Mouse (Mus musculus) A20 (cell line): Measurements from ENCODE around the gene Nfkb2.
A peak's percentile ranks its signal among the peaks of the same experiment; 100 is the strongest.

Experiments used
- DNase-seq: peaks from one replicate; pipeline ENCODE4 v3.0.0-alpha.2; 2011; ENCODE audit warnings: low read depth, low spot score

Gene Nfkb2

DNA sequence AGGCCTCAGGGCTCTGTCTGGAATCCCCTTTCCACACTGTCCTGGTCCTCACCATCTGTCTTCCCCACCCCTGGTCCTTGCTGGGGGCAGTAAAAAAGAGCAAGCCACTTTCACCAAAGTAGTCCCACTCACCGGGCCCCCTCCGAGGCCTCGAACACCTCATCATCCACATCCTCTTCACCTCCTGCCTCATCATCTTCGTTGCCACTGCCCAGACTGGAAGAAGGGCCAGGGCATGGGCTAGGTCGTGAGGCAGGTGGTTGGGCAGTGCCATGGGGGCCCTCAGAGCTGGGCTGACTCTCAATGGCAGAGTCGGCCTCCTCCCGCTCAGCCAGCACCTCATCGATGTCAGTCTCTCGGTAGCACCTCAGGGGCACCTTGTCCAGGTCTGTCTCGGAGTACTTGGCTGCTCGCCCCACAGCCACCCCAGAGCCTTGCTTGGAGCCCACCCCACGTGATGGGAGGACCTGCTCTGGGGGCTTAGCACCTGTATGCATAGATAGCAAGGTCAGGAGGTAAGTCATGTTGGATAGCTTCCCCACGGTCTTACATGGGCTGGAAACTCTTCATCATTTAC lies 19.0 kb downstream of the Nfkb2 start:
- DNase-seq = no peak

DNA sequence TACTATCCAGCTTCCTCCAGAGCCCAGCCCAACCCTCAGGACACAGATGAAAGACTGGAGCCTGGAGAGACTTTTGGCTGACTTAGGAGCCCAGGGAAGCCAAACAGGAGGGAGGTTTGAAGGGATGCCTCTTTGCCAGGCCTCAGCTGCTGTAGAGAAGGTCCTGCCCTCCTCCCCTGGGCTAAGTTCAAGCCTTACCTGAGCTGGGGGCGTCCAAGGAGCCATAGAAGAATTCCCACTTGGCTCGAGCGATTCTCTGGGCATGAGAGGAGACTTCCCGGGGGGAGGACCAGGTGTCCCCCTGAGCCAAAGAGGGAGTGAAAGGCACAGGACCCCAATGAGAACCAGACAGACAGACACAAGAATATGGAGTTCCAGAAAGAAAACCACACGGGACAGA lies 19.6 kb downstream of the Nfkb2 start:
- DNase-seq = no peak

DNA sequence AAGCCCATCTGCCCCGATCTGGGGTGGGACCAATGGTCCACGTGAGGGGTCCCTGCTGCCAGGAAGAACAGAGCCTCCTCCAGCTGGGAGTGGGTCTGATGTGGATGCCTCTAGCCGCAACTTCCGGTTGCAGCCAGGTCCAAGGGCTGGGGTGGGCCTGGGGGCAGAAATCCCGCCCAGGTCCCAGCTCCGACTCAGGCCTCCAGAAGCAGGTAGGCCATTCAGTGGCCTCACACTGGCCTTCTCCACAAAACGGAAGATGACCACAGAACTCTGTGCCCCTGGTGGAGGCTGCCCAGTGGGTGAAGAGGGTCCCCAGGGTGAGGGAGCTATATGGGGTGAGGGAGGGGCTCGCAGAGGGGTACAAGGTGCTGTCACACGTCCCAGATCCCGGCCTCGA lies 20.2 kb downstream of the Nfkb2 start:
- no peak for DNase-seq

DNA sequence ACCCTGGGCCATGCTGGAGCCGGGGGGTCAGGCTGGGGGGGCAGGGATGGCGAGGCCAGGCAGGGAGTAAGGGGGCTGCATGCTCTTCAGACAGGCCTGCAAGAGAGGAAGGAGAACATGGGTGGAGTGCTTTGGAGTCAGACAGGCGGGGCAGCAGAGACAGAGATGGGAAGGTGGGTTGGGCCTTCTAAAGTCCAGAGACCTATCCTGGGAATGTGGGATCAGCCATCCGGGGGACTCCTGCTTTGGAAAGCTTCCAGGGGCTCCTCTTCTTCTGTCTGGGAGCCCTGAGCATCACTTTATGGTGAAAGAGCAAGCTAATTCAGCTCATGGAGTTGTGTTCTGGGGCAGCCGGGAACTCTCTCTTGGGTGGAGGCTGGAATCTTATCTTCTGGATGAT lies 20.8 kb downstream of the Nfkb2 start:
- no peak for DNase-seq

DNA sequence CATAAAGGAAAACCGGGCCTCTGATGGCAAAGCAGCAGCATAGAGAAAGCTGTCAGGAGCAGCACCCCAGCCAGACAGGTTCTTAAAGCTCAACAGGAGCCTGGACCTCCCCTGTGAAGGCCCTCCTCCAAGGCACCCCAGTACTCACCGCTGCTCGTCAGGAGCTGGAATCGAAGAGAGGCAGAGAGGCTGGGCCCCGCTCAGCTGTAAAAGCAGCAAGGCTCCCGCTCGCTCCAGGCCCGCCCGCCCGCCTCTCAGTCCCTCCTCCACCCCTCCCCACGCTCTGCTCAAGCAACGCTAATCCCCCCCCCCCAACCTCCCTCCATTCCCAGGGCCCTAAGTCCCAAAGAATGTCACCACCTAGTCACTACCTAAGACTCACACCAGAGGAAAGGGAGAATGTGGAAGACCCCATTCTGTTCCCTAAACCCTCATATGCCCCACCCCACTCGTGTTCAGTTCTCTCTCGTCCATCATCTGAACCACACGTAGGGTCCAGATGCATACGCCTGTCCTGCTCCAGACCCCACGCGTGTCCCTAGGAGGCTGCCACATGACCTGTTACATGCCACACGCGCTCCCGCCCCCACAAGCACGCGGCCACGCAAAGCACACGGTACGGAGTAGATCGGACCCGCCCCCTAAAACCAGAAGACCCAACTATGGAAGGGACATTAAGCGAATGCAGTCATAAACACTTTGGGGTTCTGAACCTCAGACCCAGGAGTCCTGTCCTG lies 22.1 kb downstream of the Nfkb2 start:
- DNase-seq = no peak

DNA sequence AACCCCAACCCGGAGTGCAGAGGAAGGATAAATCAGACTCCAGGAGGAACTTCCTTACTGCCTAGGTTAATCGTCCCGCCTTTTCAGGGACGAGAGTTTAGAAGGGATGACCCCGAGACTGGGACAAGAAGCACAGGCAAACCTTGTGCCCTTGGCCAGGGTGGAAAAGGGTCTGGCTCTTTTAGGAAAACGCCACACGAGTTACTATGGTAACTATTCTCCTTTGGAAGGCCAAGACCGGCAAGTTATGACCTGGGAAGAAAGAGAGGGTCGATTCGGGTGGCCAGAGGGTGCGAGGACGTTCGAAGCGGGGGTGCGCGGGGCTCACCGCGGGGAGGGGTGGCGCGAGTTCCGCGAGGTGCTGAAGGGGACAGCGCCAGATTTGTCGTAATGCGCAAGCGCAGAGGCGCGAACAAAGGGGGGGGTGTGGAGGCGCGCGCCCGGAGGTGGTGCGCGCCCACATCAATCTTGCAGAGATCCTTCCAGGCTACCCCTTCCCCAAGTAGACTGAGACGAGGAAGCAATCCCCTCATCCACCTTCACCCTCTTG lies 22.7 kb downstream of the Nfkb2 start, which contains the start of gene Psd:
Gene Psd, minus strand, starts transcription at position 401 of the 550 bp plus-strand sequence.
- peak; percentile 71 for DNase-seq

DNA sequence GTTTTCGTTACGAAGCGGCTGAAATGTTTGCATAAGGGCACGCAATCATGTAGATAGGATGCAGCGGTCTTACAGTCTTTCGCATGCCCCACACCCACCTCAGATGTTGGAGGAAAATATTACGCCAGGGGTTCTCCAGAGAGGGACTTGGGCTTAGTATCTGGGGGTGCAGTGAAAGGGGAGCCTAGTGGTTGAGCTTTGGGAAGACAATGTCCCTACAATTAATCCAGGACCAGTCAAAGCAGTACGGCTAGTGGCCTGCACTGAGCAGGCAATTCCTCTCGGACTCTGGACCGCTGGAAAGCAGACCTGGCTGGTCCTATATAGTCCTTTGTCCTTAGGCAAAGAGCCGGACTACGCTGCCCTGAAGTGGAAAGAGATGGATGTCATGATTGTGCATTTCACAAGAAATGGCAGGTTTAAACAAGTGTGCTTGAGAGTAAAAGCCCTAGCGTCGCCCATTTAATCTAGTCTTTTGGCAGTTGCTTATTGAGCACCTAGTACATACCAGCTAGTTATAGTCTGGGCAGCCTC lies 23.5 kb downstream of the Nfkb2 start:
- peak; percentile 36 for DNase-seq

DNA sequence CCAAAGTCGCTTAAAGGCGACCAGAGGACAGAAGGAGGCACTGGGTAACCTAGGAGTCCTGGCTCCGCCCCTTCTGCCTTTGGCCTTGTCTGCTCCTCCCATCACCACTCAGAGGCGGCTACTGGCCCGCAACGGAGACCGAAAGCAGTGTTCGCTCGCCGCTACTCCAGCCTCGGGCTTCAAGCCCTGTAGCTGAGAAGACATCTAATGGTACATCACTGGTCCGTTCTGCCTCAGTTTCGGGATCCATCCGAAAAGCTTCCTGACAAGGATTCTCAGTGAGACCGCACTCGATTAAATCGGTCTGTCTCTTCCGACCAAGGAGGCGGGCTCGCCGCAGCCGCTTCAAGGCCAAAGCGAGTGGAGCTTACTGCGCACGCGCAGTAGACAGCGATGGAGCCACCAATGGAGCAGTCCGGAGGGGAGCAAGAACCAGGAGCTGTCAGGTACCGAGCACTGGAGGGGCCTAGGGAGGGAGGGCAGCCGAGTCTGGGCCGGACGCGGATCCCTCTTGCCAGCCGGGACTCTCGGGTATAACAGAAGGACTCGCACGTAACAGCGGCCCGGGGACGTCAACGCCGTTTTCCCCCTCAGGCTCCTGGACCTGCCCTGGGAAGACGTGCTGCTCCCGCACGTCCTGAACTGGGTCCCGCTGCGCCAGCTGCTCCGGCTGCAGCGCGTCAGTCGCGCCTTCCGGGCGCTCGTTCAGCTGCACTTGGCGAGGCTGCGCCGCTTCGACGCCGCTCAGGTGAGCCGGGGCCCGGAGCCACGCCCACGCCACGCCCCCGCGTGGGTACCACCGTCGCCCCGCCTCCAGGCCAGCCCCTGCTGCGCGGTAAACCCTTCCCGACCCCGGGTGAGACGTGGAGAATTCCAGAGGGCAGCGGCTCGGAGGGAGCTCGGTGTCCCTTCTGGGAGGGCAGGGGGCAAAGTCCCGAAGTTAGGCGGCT lies 24.2 kb downstream of the Nfkb2 start, which contains the start of gene Fbxl15:
Gene Fbxl15, plus strand, starts transcription at position 104 of the 950 bp plus-strand sequence.
- peak; percentile 99 for DNase-seq

DNA sequence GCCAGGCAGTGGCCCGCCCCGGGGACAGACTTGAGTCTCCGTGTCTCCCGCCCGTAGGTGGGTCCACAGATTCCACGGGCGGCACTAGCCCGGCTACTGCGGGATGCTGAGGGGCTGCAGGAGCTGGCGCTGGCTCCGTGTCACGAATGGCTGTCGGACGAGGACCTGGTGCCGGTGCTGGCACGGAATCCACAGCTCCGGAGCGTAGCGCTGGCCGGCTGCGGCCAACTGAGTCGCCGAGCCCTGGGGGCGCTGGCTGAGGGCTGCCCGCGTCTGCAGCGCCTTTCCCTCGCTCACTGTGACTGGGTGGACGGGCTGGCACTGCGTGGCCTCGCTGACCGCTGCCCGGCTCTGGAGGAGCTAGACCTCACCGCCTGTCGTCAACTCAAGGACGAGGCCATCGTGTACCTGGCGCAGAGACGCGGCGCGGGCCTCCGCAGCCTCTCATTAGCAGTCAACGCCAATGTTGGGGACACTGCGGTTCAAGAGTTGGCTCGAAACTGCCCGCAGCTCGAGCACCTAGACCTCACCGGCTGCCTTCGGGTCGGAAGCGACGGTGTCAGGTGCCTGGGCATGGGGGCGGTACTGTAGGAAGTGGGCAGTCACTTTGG lies 25.0 kb downstream of the Nfkb2 start:
- peak; percentile 60 for DNase-seq

DNA sequence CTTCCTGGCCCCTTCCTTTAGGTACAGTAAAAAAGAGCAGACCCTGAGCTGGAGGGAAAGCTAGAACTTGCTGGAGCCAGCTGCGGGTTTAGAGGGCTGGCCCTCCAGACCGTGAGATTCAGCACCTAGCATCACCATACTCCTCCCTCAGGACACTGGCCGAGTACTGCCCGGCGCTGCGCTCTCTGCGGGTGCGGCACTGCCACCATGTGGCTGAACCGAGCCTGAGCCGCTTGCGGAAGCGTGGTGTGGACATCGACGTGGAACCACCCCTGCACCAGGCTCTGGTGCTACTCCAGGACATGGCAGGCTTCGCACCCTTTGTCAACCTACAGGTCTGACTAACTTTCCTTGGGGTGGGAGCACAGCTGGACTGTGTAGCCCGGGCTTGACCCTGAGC lies 25.8 kb downstream of the Nfkb2 start:
- peak; percentile 87 for DNase-seq

DNA sequence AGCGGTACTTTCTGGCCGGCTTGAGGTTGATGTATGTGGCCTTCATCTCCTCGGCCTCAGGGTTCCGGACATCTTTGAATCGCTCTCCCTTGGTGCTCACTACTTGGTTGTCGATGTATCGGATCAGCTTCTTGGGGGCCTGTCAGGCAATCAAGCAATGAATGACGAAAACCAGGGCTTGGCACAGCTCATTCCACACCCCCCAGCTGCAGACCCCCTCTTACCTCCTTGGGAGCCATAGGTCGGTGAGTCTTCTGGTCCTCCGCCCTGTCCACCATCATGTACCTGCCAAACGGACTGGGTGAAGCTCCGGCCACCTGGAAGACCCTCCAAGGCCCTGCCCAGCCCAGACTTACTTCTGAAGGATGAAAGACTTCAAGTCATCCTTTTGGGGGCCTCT lies 26.6 kb downstream of the Nfkb2 start:
- no peak for DNase-seq

DNA sequence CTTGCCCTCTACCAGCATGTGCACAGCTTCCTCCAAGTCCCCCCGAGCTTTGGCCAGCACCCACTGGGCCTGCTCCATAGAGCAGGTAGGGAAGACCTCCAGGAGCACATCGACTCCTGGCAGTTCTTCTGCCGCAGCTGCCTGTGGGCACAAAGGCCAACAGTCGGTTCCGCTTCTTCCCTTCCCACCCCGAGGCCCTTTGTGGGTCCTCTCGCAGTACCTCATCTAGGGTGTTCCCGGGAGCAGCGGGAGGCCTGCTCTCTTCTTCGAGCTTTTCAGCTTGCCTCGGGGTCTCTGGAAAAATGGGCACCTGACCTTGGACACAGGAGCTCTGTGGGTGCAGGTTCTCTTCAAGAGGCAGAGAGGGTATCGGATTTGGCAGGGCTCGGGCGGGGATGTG lies 27.2 kb downstream of the Nfkb2 start:
- DNase-seq = no peak

DNA sequence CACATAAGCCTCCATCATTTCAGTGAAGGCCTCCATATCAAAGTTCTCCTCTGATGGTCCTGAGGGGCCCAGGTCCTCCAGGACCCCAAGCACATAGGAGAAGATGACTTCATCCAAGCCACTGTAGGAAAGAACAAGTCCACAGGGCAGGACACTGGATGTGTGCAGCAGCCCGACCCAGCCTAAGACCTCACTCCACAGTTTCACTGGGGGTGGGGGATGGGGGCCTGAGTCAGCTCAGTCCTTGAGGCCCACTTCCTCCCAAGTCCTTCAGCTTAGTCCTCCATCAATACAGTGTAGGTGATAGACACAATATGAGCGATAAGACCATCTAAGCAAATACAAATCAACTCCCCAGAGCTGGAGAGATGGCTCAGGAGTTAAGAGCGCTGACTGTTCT lies 27.8 kb downstream of the Nfkb2 start:
- no peak for DNase-seq

DNA sequence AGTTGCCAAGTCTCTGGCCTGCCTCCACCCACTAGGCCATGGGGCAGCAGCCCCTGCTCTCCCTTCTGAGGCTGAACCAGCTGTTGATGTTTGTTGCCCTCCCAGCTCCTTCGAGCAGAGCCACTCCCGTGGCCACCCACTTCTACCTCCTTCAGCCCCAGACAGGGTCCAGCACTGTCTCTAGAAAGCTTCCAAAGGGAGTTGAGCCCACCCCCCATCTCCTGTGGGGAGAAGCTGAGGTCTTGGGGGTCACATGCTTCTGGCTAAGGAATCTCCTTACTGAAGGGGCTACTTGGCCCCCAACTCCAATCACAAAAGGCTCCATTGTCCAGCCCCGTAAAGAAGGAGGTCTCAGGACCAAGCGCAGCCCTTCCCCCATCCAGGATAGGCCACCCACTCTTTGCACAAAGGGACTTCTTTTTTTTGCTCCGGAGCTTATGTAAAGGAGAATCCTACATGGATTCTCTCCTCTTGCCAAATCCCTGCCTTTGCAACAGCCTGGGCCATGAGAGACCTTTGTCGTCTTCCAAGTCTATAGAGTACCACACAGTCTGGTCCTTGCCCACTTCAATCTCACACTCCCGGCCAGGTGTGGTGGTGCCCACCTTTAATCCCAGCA lies 28.7 kb downstream of the Nfkb2 start:
- no peak for DNase-seq

DNA sequence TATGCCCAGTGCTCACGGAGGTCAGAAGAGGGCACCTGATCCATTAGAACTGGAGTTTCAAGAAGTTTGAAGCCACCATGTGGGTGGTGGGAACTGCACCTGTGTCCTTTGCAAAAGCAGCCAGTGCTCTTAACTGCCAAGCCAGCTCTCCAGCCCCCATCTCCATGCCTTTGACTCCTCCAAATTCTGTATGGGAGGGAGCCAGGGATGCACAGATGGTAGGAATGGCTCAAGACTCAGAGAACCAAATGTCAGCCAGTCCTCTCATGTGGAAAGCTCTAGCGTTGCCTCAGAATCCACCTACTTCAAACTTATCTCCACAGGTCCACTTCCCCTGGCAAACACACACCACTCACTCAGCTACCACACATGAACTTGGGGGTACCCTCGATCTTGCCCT lies 29.8 kb downstream of the Nfkb2 start:
- DNase-seq = no peak

DNA sequence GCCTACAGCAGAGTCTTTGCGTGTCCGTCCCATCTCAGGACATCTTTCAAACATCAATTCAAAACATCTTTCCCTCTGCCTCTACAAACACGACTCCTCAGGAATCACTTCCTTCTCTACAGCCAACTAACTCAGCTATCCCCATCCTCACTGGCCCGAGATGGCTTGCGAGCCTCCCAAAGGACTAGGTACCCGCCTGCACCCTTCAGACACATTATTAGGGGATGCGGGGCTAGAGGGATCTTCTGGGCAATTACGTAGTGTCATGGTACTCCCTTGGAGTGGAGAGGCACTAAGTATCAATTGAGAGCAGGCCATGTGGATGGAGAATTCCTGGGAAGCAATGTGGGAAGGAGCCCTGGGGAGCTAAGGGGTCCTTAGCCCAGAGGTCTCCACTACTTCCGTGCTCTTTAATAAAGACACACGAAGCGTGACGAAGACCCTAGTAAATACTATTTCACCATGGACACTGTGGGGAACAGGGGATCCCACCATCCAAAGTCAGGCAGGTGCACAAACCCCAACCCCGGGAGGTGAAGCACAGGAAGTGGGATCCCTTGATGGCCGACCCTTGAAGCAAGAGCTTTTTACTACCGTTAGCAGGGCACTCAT lies 33.7 kb downstream of the Nfkb2 start:
- DNase-seq = peak; percentile 36

DNA sequence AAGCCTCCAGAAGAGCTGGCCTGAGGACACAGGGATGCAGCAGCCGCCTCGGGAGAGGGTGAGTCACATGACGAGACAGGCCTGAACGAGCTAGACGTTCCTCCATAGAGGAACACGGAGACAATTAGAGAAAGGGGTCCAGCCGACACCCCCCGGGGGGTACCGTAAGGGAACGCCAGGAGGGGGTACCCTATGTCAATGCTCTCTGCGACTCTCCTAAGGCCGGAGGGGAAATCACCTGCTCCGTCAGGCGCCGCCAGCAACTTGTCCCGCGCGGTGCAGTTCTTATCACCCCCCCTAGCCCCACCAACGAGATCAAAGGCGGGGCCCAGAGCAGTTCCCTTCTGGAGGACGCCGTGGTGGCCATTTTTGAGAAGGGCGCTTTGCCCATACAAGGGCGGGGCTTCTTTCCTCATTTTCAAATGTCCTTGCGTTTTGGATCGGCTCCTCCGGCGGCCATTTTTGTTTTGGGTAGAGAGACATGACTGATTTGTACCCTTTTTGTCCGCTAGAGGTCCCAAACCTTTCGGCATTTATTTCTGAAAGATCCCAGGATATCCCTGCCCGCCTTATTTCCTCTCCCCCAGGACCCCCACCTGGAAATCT lies 34.3 kb downstream of the Nfkb2 start, which contains the start of gene Cuedc2:
Gene Cuedc2, minus strand, starts transcription at position 372 of the 606 bp plus-strand sequence.
- peak; percentile 98 for DNase-seq

DNA sequence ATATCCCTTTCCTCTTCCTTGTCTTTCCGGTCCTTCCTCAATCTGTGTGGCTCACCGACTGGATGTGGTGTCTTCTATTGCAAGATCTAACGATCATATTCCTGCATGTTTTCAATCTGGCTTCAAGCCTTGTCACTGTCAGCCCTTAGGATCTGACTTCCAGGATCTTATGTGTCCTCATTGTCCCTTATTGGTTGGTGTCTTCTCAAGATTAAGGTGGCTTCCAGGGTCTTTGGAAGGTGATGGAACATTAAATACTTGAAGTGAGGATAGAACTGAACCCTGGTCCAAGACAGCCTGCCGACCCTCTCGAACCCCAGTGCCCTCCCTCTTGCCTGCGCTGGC lies 34.8 kb downstream of the Nfkb2 start:
- peak; percentile 86 for DNase-seq

DNA sequence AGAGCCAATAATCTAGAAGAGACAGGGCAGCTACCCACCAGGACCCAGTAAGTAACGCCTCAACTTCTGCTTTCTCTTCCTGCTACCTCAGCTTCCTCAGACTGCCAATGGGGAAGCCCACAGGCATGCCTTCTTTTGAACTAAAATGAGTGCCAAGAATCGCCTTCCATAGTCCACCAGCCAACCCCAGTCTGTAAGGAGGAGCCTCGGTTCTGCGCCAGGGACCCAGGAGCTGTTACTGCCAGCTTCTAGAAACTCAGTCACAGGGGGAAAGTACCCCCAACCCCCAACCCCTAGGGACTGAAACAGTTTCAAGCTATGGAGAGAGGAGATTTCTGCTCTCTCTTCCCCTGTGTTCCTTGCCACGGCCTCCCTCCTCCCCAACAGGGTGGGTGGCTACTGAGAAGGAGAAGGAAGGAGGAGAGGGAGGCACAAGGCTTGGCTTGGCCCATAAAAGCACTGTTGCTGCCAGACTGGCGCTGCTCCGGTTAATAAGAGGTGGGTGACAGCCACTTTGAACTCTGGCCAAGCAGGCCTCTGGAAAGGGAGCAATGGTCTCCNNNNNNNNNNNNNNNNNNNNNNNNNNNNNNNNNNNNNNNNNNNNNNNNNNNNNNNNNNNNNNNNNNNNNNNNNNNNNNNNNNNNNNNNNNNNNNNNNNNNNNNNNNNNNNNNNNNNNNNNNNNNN lies 35.3 kb downstream of the Nfkb2 start:
- no peak for DNase-seq
